In genomic region chr19:60782034-60782433, GRCm38 (mm10) we compare ENCODE assay signal across 3 mouse cellular contexts.
A peak's percentile ranks its signal among the peaks of the same experiment; 100 is the strongest.
TF ChIP-seq lines count a peak whose summit lies in the region.

No protein-coding gene starts in this region.

TF ChIP-seq in CH12.LX, 34 proteins besides CTCF, POLR2A, EP300 and RAD21 (continued from another document):
- TF ChIP-seq ZNF384 (IDR thresholded peaks at IDR 0.05; ENCODE audit: low read depth, low read length) = no peak
- TF ChIP-seq USF1 (IDR thresholded peaks at IDR 0.05; ENCODE audit: low read depth, low read length) = no peak
- TF ChIP-seq HCFC1 (IDR thresholded peaks at IDR 0.05; ENCODE audit: low read depth, low read length) = no peak
- TF ChIP-seq MYC (IDR thresholded peaks at IDR 0.05; ENCODE audit: low read depth, low read length) = no peak
- TF ChIP-seq SMC3 (IDR thresholded peaks at IDR 0.05; ENCODE audit: low read depth, low read length) = no peak
- TF ChIP-seq NRF1 (IDR thresholded peaks at IDR 0.05; ENCODE audit: low read depth, low read length) = no peak
- TF ChIP-seq ZMIZ1 (IDR thresholded peaks at IDR 0.05; ENCODE audit: low read depth, low read length) = no peak

TF ChIP-seq in MEL, 35 proteins besides CTCF, POLR2A, EP300 and RAD21 (continued from another document):
- no peak for TF ChIP-seq GABPA (IDR thresholded peaks at IDR 0.05; ENCODE audit: low read depth, low read length)
- TF ChIP-seq MAZ (IDR thresholded peaks at IDR 0.05; ENCODE audit: low read depth, low read length) = no peak

TF ChIP-seq in myocyte, 11 proteins besides CTCF, POLR2A, EP300 and RAD21:
- TF ChIP-seq MYOG (IDR thresholded peaks at IDR 0.05; ENCODE audit: control insufficient read depth in 1 of 3, insufficient read depth in 1 of 3, insufficient read length in 2 of 3, low read depth in 2 of 3) = no peak
- TF ChIP-seq CEBPB (IDR thresholded peaks at IDR 0.05; ENCODE audit: insufficient read depth, poor library complexity, severe bottlenecking) = peak; percentile 41; the same call in 1 of the 2 replicates
- TF ChIP-seq REST (IDR thresholded peaks at IDR 0.05; ENCODE audit: insufficient read depth, insufficient read length) = no peak
